Mouse (Mus musculus) limb, embryonic 10.5 days (tissue): Measurements from ENCODE around the gene Btbd35f4. TPM values are rescaled to one million over a fixed set of nuclear protein-coding genes. Genes with fewer than 3 reads are reported as not detected.
"Not testable (repeated sequence)": the region's sequence is repeated elsewhere in the genome, so short reads cannot be mapped to it uniquely, and the experiment has no call there.

ENCODE experiments used
- DNase-seq: peaks from one replicate; pipeline ENCODE4 v3.0.0-alpha.2; 2017; ENCODE audit warnings: low spot score
- H3K27ac ChIP-seq: fragments of 300-500 bp; sonication (generic); 2 replicates; pipeline ENCODE4 v1.5.1; 2016; ENCODE audit warnings: mild to moderate bottlenecking
- H3K27me3 ChIP-seq: fragments of 300-500 bp; sonication (generic); 2 replicates; pipeline ENCODE4 v1.6.1; 2016; ENCODE audit warnings: low read depth, mild to moderate bottlenecking; ENCODE audit not compliant: poor library complexity, severe bottlenecking
- H3K36me3 ChIP-seq: fragments of 300-500 bp; sonication (generic); 2 replicates; pipeline ENCODE4 v1.6.1; 2016; ENCODE audit warnings: mild to moderate bottlenecking, moderate library complexity
- H3K4me1 ChIP-seq: fragments of 300-500 bp; sonication (generic); 2 replicates; pipeline ENCODE4 v1.6.1; 2016
- H3K4me3 ChIP-seq: fragments of 300-500 bp; sonication (generic); 2 replicates; pipeline ENCODE4 v1.5.1; 2016; ENCODE audit warnings: mild to moderate bottlenecking, moderate library complexity
- H3K9me3 ChIP-seq: fragments of 300-500 bp; sonication (generic); replicated peaks from 2 replicates; pipeline ENCODE4 v1.6.1; 2016; ENCODE audit warnings: mild to moderate bottlenecking
- WGBS: fragments of 180-500 bp; shearing (Covaris S2); methylation state at CpG from one replicate; pipeline ENCODE4 v1.1.7; 2016; 5-methylcytosine and 5-hydroxymethylcytosine counted together
- polyA plus RNA-seq: library from polyadenylated mRNA; unstranded; fragments of >200 nt; fragmentation: Nextera tagmentation; extraction: Ambion mirVana; gene quantifications from 2 replicates; pipeline ENCODE4 v1.2.1, GENCODE M21; 2016

Btbd35f4 gene
- not detected in 2 replicates for polyA plus RNA-seq

DNA sequence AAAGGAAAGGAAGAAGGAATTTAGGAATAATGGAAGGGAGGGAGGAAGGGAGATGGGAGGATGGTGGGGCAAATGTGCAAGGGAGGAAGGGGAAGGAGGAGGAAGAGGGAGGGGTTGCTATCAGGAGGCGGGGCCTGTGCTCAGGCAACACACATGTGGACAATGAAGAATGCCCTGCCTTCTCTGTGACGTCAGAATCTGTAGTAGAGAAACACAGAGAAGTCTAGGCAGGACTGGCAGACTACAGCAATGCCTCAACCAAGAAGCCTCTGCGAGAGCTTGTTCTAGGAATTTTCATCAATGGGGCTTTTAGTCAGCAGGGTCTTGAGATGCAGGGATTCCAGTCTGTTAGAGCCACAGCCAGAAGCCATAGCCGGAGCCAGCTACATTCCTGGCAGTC, at the start of gene Btbd35f4:
Gene Btbd35f4, plus strand, starts transcription at position 301 of the 400 bp plus-strand sequence.
- H3K36me3 ChIP-seq, H3K4me3 ChIP-seq, DNase-seq, H3K9me3 ChIP-seq, H3K27me3 ChIP-seq, H3K4me1 ChIP-seq, H3K27ac ChIP-seq: not testable (repeated sequence)
- no CpG with 5 or more reads among the region's 4 CpGs for WGBS

DNA sequence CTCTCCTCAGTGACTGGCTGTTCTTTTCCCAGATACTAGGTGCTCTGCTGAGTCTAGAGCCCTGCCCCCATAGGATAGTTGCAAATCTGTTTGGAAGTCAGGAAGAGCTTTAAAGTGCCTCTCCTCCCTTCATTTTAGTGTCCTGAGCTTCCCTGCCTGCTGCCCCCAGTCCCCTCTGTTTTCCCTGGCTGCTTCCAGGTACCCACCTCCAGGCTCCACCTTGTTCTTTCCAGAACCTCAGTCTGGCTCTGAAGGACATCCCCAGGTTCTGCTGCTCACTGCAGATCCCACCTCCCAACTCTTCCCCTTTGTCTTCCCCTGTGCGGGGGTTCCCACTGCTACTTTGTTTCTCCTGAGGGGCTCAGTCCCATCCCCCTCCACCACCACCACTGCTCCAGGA, 39.7 kb downstream of the Btbd35f4 start:
- H3K4me3 ChIP-seq, H3K27ac ChIP-seq, H3K36me3 ChIP-seq, H3K27me3 ChIP-seq, DNase-seq, H3K9me3 ChIP-seq, H3K4me1 ChIP-seq: not testable (repeated sequence)
- no CpG with 5 or more reads among the region's 1 CpGs for WGBS

Other genes with a start within 250 kb of the Btbd35f4 start
- gene Btbd35f27, start 151.6 kb downstream of the Btbd35f4 start, polyA plus RNA-seq = not detected in 2 replicates